Mouse (Mus musculus) hindbrain, embryonic 16.5 days (tissue): ENCODE measurements around the gene Mmp7. TPM values are rescaled to one million over a fixed set of nuclear protein-coding genes. Genes with fewer than 3 reads are reported as not detected.

Experiments used
- ATAC-seq: fragments of 200-750 bp; cut with Nextera tagmentation; 2 replicates; pipeline ENCODE4 v1.8.0; 2017; ENCODE audit warnings: moderate TSS enrichment, moderate library complexity
- H3K27ac ChIP-seq: fragments of 300-500 bp; sonication (generic); 2 replicates; pipeline ENCODE4 v1.5.1; 2014; ENCODE audit warnings: low read depth, mild to moderate bottlenecking, control low read depth, low read length, moderate library complexity
- H3K27me3 ChIP-seq: fragments of 300-500 bp; sonication (generic); replicated peaks from 2 replicates; pipeline ENCODE4 v1.6.1; 2014; ENCODE audit warnings: low read length; ENCODE audit not compliant: control insufficient read depth, insufficient read depth
- H3K36me3 ChIP-seq: fragments of 300-500 bp; sonication (generic); 2 replicates; pipeline ENCODE4 v1.6.1; 2014; ENCODE audit warnings: mild to moderate bottlenecking, low read length, moderate library complexity, mixed read lengths; ENCODE audit not compliant: control insufficient read depth, insufficient read depth
- H3K4me1 ChIP-seq: fragments of 300-500 bp; sonication (generic); 2 replicates; pipeline ENCODE4 v1.6.1; 2014; ENCODE audit warnings: low read depth, low read length; ENCODE audit not compliant: control insufficient read depth, insufficient read depth
- H3K4me2 ChIP-seq: fragments of 300-500 bp; sonication (generic); 2 replicates; pipeline ENCODE4 v1.6.1; 2014; ENCODE audit warnings: mild to moderate bottlenecking, low read length, control low read depth, moderate library complexity
- H3K4me3 ChIP-seq: fragments of 300-500 bp; sonication (generic); 2 replicates; pipeline ENCODE4 v1.5.1; 2014; ENCODE audit warnings: mild to moderate bottlenecking, low read length, control low read depth, moderate library complexity
- H3K9ac ChIP-seq: fragments of 300-500 bp; sonication (generic); 2 replicates; pipeline ENCODE4 v1.6.1; 2014; ENCODE audit warnings: low read depth, mild to moderate bottlenecking, control low read depth, low read length, moderate library complexity
- H3K9me3 ChIP-seq: fragments of 300-500 bp; sonication (generic); 2 replicates; pipeline ENCODE4 v1.6.1; 2014; ENCODE audit warnings: mild to moderate bottlenecking, low read length, moderate library complexity; ENCODE audit not compliant: control insufficient read depth
- WGBS: fragments of 180-500 bp; shearing (Covaris S2); extraction: QIAGEN DNeasy Blood & Tissue Kit; methylation state at CpG from one replicate; pipeline ENCODE4 v1.1.7; 2014; 5-methylcytosine and 5-hydroxymethylcytosine counted together
- polyA plus RNA-seq: library from polyadenylated mRNA; unstranded; fragments of >200 nt; fragmentation: Nextera tagmentation; extraction: Ambion mirVana; gene quantifications from 2 replicates; pipeline ENCODE4 v1.2.1, GENCODE M21; 2015

The Mmp7 gene
- polyA plus RNA-seq: not detected in 2 replicates

DNA sequence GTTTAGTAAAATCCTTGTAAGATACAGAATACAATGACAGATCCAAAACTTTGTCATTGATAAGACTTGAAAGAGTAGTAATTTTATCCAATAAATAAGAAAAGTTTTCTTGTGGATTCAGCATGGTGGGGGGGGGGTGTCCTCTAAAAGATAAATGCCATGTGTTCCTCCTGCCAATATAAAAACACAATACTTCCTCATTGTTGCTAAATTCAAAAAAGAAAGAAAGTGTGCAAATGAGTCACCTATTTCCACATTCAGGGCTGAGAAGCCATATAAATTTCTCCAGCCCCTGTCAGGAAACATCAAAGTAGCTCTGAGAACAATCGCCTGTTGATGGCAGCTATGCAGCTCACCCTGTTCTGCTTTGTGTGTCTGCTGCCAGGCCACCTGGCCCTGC lies at the start of gene Mmp7:
Mmp7 (plus strand) TSS at position 301 of the 400 bp plus-strand sequence.
- Histone ChIP-seq H3K4me2 (no peak within 1 kb of the TSS), H3K27me3 (no peaks in the 10 kb centered on the region)
- 88% methylated on average over 1 of the region's 1 CpGs for WGBS

DNA sequence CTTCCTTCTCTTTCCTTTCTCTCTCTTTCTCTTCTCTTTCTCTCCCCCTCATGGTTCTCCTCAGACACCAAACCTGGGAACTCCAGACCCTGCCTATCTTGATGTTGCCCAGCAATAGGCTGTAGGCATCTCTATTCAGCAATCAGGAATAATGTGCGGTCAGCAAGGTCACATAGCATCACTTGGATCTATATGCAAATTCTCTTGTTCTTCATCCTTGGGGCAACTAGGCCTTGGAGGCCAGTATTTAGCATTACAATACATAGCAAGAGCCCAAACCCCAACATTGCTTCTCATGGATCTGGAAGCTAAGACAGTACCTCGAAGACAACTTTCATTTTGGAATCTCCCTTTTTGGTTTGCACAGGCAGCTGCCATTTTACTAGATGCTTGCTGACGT lies 44.0 kb upstream of the Mmp7 start:
- Histone ChIP-seq H3K9ac (no peak overlapping the region), H3K4me2 (no peak overlapping the region), H3K4me1 (no peaks in the 10 kb centered on the region), H3K9me3 (no peaks in the 10 kb centered on the region), H3K36me3 (no peaks in the 10 kb centered on the region), H3K27ac (no peak overlapping the region), H3K4me3 (no peak overlapping the region), H3K27me3 (no peaks in the 10 kb centered on the region)
- 70% methylated on average over 3 of the region's 3 CpGs for WGBS
- no peak for ATAC-seq

More for the DNA sequence above, at the start of gene Mmp7:
- no peak for ATAC-seq
- Histone ChIP-seq H3K9ac (no peak within 1 kb of the TSS), H3K27ac (no peak within 1 kb of the TSS), H3K4me3 (no peak within 1 kb of the TSS), H3K9me3 (no peaks in the 10 kb centered on the region), H3K4me1 (no peaks in the 10 kb centered on the region), H3K36me3 (no peaks in the 10 kb centered on the region)

DNA sequence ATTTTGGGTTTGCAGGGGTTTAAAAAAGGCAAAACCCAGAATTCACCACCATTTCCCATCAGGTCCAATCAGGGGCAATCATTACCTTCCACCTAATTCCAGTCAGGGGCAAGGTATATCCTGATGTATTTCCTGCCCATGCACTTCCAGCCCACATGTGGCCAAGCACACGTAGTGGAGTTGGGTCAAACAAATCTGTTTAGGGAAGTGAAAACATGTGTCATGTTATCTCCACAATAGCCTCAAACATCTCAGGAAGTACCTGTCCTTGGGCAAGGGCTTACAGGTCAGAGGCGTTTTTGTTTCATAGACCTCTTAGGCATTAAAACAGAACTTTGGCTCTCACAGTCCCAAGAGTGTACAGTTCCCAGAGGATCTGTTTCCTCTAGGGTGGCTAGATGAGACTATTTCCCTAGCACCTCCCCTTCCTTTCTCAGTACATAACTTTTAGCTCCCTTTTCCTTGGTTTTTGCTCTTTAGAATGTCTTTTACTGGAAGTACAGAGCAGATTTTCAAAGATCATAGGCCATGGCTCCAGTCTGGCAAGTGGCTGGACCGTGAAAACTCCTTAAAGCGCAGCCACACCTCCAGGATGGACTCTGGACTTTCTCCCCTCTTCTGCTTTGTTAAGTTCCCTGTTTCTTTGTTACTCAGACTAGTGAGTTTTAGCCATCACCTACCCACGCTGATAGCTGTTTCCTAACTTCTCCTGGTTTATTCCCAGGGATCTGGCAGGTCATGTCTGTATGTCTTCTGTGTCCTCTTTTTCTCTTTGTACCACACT lies 41.3 kb upstream of the Mmp7 start:
- H3K9ac ChIP-seq: no peak overlapping the region
- no peak overlapping the region for H3K27ac ChIP-seq
- H3K4me1 ChIP-seq: no peaks in the 10 kb centered on the region
- H3K4me3 ChIP-seq: no peak overlapping the region
- H3K27me3 ChIP-seq: no peaks in the 10 kb centered on the region
- 83% methylated on average over 5 of the region's 5 CpGs for WGBS
- H3K9me3 ChIP-seq: no peaks in the 10 kb centered on the region
- H3K4me2 ChIP-seq: no peak overlapping the region
- H3K36me3 ChIP-seq: no peaks in the 10 kb centered on the region
- ATAC-seq: no peak

DNA sequence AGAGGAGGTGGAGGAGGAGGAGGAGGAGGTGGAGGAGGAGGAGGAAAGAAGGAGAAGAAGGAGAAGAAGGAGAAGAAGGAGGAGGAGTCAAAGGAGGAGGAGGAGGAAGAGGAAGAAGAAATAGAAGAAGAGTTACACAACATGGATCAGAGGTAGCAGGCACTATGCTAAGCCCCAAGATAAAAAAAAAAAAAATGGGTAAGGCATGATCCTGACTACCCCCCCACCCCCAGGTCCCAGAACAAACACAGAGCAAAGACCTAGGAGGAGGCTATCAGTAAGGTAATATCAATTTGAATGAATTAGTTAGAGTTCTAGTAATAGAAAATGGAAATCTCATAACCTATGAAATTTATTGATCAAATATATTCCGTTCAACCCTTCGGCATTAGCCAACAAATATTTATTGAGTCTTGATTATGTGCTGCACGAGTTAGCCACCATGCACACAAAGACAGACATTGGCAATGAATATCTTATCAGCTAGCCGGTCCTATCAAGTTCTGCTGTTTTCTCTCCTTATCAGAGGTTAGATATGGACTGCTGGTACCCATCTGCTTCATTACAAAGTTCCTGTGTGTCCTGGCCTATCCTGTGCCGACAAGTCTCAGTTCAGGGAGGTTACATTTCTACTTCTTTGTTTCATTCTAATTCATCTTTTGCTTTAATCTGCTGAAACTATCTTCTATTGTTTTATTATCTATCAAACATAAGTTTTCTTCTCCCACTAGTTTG lies 39.4 kb upstream of the Mmp7 start:
- Histone ChIP-seq H3K27ac (no peak overlapping the region), H3K4me2 (no peak overlapping the region), H3K4me1 (no peaks in the 10 kb centered on the region), H3K4me3 (no peak overlapping the region), H3K27me3 (no peaks in the 10 kb centered on the region), H3K9me3 (no peaks in the 10 kb centered on the region), H3K9ac (no peak overlapping the region), H3K36me3 (no peaks in the 10 kb centered on the region)
- 93% methylated on average over 5 of the region's 5 CpGs for WGBS
- ATAC-seq: no peak

DNA sequence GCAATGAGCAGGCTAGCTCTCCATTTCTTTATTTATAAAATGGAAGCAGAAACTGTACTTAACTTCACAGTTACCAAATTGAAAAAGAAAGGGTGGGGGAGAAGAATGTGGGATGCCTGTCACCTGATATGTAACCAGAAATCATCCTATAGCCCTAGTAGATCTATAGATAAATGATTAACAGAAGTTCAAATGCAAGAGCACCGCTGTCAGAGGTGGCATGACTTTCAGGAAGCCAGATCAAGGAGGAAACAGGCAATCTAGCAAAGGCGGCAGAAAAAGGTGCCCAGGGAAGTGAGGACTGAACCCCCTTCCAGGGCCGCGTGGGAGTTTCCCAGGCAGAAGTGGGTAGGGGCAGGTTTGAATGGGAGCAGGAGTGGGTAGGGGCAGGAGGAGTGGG lies 33.9 kb upstream of the Mmp7 start:
- H3K9me3 ChIP-seq: no peaks in the 10 kb centered on the region
- no peak for ATAC-seq
- H3K9ac ChIP-seq: no peak overlapping the region
- WGBS: 82% methylated on average over 4 of the region's 4 CpGs
- no peaks in the 10 kb centered on the region for H3K4me1 ChIP-seq
- no peak overlapping the region for H3K27ac ChIP-seq
- no peak overlapping the region for H3K4me3 ChIP-seq
- no peaks in the 10 kb centered on the region for H3K27me3 ChIP-seq
- no peaks in the 10 kb centered on the region for H3K36me3 ChIP-seq
- no peak overlapping the region for H3K4me2 ChIP-seq

DNA sequence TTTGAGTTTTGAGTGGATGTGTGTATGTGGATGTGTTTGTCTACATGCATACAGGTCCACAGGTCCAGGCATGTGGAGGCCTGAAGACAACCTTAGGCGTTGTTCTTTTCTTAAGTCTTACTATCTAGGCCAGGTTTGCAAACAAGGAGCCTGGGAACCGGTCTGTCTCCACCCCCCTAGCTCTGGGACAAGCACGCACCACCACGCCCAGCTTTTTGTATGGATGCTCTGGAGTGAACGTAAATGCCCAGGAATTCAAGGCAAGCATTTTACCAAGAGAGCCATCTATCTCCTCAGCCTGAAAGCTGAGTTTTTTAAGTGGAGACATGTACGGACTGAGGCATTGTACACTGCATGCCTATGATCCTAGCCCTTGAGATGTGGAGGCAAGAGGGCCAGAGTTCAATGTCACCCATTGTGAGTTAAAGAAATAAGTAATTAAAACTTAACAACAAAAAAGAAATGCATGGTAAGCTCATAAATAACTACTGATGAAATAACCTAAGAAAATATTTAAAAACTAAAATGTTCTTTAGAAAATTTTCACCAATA lies 32.3 kb upstream of the Mmp7 start:
- Histone ChIP-seq H3K27ac (no peak overlapping the region), H3K4me2 (no peak overlapping the region), H3K27me3 (no peaks in the 10 kb centered on the region), H3K9ac (no peak overlapping the region), H3K36me3 (no peaks in the 10 kb centered on the region), H3K4me1 (no peaks in the 10 kb centered on the region), H3K9me3 (no peaks in the 10 kb centered on the region), H3K4me3 (no peak overlapping the region)
- no peak for ATAC-seq
- 48% methylated on average over 6 of the region's 6 CpGs for WGBS

DNA sequence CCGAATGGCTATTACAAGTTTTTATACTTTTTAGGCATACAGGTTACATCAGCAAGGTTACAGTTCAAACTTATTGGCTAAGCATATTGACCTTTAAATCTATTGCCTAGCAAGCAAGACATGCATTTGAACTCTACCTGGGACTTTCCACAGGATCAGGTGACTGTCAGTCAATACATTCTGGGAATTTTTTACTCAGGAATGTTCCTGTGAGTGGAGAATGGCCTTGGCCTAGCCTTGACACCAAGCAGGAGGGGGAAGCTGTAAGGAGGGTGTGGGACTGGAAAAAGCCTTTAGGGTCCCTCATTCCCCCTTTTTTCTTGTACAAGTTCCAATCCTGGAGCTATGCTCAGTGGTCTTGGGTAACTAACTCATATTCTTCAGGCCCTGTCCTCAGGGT lies 30.5 kb upstream of the Mmp7 start:
- Histone ChIP-seq H3K9ac (no peak overlapping the region), H3K4me2 (no peak overlapping the region), H3K27ac (no peak overlapping the region), H3K36me3 (no peaks in the 10 kb centered on the region), H3K9me3 (no peaks in the 10 kb centered on the region), H3K27me3 (no peaks in the 10 kb centered on the region), H3K4me1 (no peaks in the 10 kb centered on the region), H3K4me3 (no peak overlapping the region)
- 100% methylated on average over 1 of the region's 1 CpGs for WGBS
- no peak for ATAC-seq

DNA sequence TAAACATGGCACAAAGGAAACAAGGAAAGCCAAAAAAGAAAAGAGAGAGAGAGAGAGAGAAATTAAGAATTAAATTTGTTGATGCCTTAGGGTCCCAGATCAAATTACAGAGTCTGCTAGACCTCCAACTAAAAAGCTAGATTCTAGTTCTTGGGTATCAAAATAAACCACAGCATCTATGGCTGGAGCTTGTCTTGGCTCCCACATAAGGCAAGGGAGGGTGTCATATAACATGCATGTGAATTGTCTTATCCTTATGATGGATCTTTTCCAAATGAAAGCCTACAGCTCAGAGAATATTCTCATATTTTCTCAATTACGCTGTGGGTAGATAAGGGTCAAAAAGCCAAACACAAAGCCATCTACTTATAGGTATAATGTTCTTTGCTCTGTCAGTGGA lies 22.2 kb upstream of the Mmp7 start:
- Histone ChIP-seq H3K4me1 (no peaks in the 10 kb centered on the region), H3K27ac (no peak overlapping the region), H3K36me3 (no peaks in the 10 kb centered on the region), H3K9me3 (no peaks in the 10 kb centered on the region), H3K27me3 (no peaks in the 10 kb centered on the region), H3K4me3 (no peak overlapping the region), H3K4me2 (no peak overlapping the region), H3K9ac (no peak overlapping the region)
- WGBS: 90% methylated on average over 1 of the region's 1 CpGs
- no peak for ATAC-seq

DNA sequence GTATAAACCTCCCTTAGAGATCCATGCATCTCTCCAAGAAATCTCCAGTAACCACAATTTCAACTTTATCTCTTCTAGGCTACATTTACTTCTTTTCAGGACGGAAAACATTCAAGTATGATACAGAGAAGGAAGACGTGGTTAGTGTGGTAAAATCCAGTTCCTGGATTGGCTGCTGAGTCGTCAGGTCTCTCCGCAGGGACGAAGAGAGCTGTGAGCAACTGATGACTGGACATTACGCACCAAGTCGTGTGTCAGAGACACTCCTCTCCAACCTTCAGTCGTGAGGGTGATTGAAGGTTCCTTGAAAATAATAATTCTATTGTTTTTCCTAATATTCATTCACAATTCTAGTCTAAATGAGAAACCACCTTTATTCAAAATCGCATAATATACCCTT lies 18.9 kb upstream of the Mmp7 start:
- ATAC-seq: no peak
- H3K9me3 ChIP-seq: no peaks in the 10 kb centered on the region
- H3K9ac ChIP-seq: no peak overlapping the region
- no peaks in the 10 kb centered on the region for H3K4me1 ChIP-seq
- no peak overlapping the region for H3K4me3 ChIP-seq
- H3K36me3 ChIP-seq: no peaks in the 10 kb centered on the region
- no peak overlapping the region for H3K4me2 ChIP-seq
- no peak overlapping the region for H3K27ac ChIP-seq
- WGBS: 91% methylated on average over 9 of the region's 9 CpGs
- no peaks in the 10 kb centered on the region for H3K27me3 ChIP-seq
